Mouse (Mus musculus) erythroblast, embryonic 14.5 days (primary cell): ENCODE results near the gene Prkn. TPM values are rescaled to one million over a fixed set of nuclear protein-coding genes. Genes with fewer than 3 reads are reported as not detected.

Experiments
- H3K27me3 ChIP-seq: 2 replicates; pipeline ENCODE4 v1.6.1; 2012; ENCODE audit warnings: inconsistent platforms; ENCODE audit not compliant: control insufficient read depth
- H3K36me3 ChIP-seq: 2 replicates; pipeline ENCODE4 v1.6.1; 2012; ENCODE audit warnings: mild to moderate bottlenecking, inconsistent platforms; ENCODE audit not compliant: control insufficient read depth
- H3K4me1 ChIP-seq: 2 replicates; pipeline ENCODE4 v1.6.1; 2012; ENCODE audit warnings: inconsistent platforms; ENCODE audit not compliant: control insufficient read depth
- H3K4me3 ChIP-seq: replicated peaks from 2 replicates; pipeline ENCODE3; 2012; ENCODE audit warnings: moderate library complexity, mild to moderate bottlenecking, inconsistent platforms
- H3K9me3 ChIP-seq: 2 replicates; pipeline ENCODE4 v1.6.1; 2012; ENCODE audit warnings: low read length, inconsistent platforms, mixed read lengths; ENCODE audit not compliant: control insufficient read depth
- GATA1 ChIP-seq: IDR thresholded peaks from 2 replicates; pipeline ENCODE4 v1.6.1; 2012; ENCODE audit warnings: low read length, inconsistent platforms, mixed read lengths
- TAL1 ChIP-seq: IDR thresholded peaks from 3 replicates; pipeline ENCODE4 v1.6.1; 2012; ENCODE audit warnings: low read length, inconsistent platforms, mixed read lengths
- polyA plus RNA-seq: library from polyadenylated mRNA; stranded (reverse); fragments of >175 nt; gene quantifications from 2 replicates; pipeline ENCODE4 v1.2.3, GENCODE M21; 2012

Prkn gene
- polyA plus RNA-seq, 1 experiment: not detected

GRCm38 (mm10) chr17:12040546-12040945, 1200.4 kb downstream of the Prkn start:
- Histone ChIP-seq H3K36me3 (peaks cover 2% of the 10 kb centered on the region), H3K4me1 (peaks cover 77% of the 10 kb centered on the region), H3K4me3 (no peak overlapping the region), H3K9me3 (no peaks in the 10 kb centered on the region), H3K27me3 (peaks cover 19% of the 10 kb centered on the region)
- TF ChIP-seq TAL1 (no peak), GATA1 (no peak)

- H3K4me3 ChIP-seq: no peak overlapping the region
- peaks cover 25% of the 10 kb centered on the region for H3K27me3 ChIP-seq
- H3K4me1 ChIP-seq: peaks cover 78% of the 10 kb centered on the region
- TF ChIP-seq GATA1 (no peak), TAL1 (no peak)
- no peaks in the 10 kb centered on the region for H3K9me3 ChIP-seq
- no peaks in the 10 kb centered on the region for H3K36me3 ChIP-seq
Measured at GRCm38 (mm10) chr17:12041091-12041655, 1201.0 kb downstream of the Prkn start.

GRCm38 (mm10) chr17:12042561-12043256, 1202.5 kb downstream of the Prkn start:
- no peak for TF ChIP-seq TAL1
- peak; percentile 71 for TF ChIP-seq GATA1
- H3K4me3 ChIP-seq: no peak overlapping the region
- H3K36me3 ChIP-seq: no peaks in the 10 kb centered on the region
- no peaks in the 10 kb centered on the region for H3K9me3 ChIP-seq
- H3K27me3 ChIP-seq: peaks cover 26% of the 10 kb centered on the region
- H3K4me1 ChIP-seq: peaks cover 68% of the 10 kb centered on the region

- H3K36me3 ChIP-seq: no peaks in the 10 kb centered on the region
- TF ChIP-seq TAL1: no peak
- TF ChIP-seq GATA1: no peak
Measured at GRCm38 (mm10) chr17:12044222-12044621, 1204.0 kb downstream of the Prkn start.

GRCm38 (mm10) chr17:12045861-12046273, 1205.7 kb downstream of the Prkn start:
- Histone ChIP-seq H3K4me3 (no peak overlapping the region), H3K36me3 (no peaks in the 10 kb centered on the region), H3K27me3 (peaks cover 26% of the 10 kb centered on the region), H3K9me3 (no peaks in the 10 kb centered on the region), H3K4me1 (peaks cover 53% of the 10 kb centered on the region)
- no peak for TF ChIP-seq GATA1
- no peak for TF ChIP-seq TAL1

More at GRCm38 (mm10) chr17:12044222-12044621, 1204.0 kb downstream of the Prkn start:
- Histone ChIP-seq H3K9me3 (no peaks in the 10 kb centered on the region), H3K27me3 (peaks cover 26% of the 10 kb centered on the region), H3K4me1 (peaks cover 61% of the 10 kb centered on the region), H3K4me3 (no peak overlapping the region)

GRCm38 (mm10) chr17:12047032-12047431, 1206.8 kb downstream of the Prkn start:
- Histone ChIP-seq H3K9me3 (no peaks in the 10 kb centered on the region), H3K4me3 (no peak overlapping the region), H3K4me1 (peaks cover 42% of the 10 kb centered on the region), H3K36me3 (no peaks in the 10 kb centered on the region), H3K27me3 (peaks cover 26% of the 10 kb centered on the region)
- TF ChIP-seq GATA1: no peak
- no peak for TF ChIP-seq TAL1

- Histone ChIP-seq H3K4me3 (no peak overlapping the region), H3K4me1 (peaks cover 37% of the 10 kb centered on the region), H3K9me3 (no peaks in the 10 kb centered on the region), H3K36me3 (no peaks in the 10 kb centered on the region), H3K27me3 (peaks cover 26% of the 10 kb centered on the region)
- no peak for TF ChIP-seq TAL1
- TF ChIP-seq GATA1: no peak
Measured at GRCm38 (mm10) chr17:12047523-12047922, 1207.3 kb downstream of the Prkn start.

- Histone ChIP-seq H3K36me3 (no peaks in the 10 kb centered on the region), H3K27me3 (peaks cover 22% of the 10 kb centered on the region), H3K4me1 (peaks cover 32% of the 10 kb centered on the region), H3K4me3 (no peak overlapping the region), H3K9me3 (no peaks in the 10 kb centered on the region)
- TF ChIP-seq TAL1 (no peak), GATA1 (no peak)
Measured at GRCm38 (mm10) chr17:12048695-12049490, 1208.7 kb downstream of the Prkn start.

GRCm38 (mm10) chr17:12050261-12050660, 1210.1 kb downstream of the Prkn start:
- Histone ChIP-seq H3K27me3 (peaks cover 8% of the 10 kb centered on the region), H3K4me3 (no peak overlapping the region), H3K36me3 (no peaks in the 10 kb centered on the region), H3K4me1 (peaks cover 27% of the 10 kb centered on the region), H3K9me3 (no peaks in the 10 kb centered on the region)
- no peak for TF ChIP-seq GATA1
- no peak for TF ChIP-seq TAL1
